Comparison of ENCODE assay signal across 12 mouse cellular contexts in genomic region chr11:96354801-96355311, GRCm38 (mm10). TPM values are rescaled to one million over a fixed set of nuclear protein-coding genes. Genes with fewer than 3 reads are reported as not detected.
A peak's percentile ranks its signal among the peaks of the same experiment; 100 is the strongest.
DNase-seq lines count a peak whose midpoint lies in the region; ATAC-seq and TF ChIP-seq lines count a peak whose summit lies in the region.
"Had no signal": no experiment of that assay in that cellular context is flagged by ENCODE, and none has a peak within 500 bp of the region (broad histone marks: within the 10 kb centered on the region; RNA-seq: fewer than 3 reads in every experiment).

No protein-coding gene starts in this region.

- no peak for TF ChIP-seq CTCF in layer of hippocampus, adult 2 months (conservative IDR thresholded peaks at IDR 0.05)

- H3K4me2 ChIP-seq in forebrain, embryonic 11.5 days (ENCODE audit: low read depth, low read length, severe bottlenecking): peak overlapping the region; percentile 44
- H3K4me2 ChIP-seq in forebrain, embryonic 14.5 days (ENCODE audit: low read length): no peak overlapping the region; the same call in 1 of the 2 replicates
- H3K4me2 ChIP-seq in lung, embryonic 16.5 days (ENCODE audit: low read depth, low read length): peak overlapping the region; percentile 65
- H3K4me2 ChIP-seq in intestine, embryonic 14.5 days (ENCODE audit: low read length): peak overlapping the region; percentile 83
- H3K4me2 ChIP-seq in neural tube, embryonic 15.5 days: peak overlapping the region; percentile 64

- DNase-seq in forebrain, embryonic 11.5 days (ENCODE audit: low spot score): no peak
- no peak for DNase-seq in forebrain, embryonic 14.5 days (ENCODE audit: low spot score)
- DNase-seq in lung, postnatal 4 days: no peak
- no peak for DNase-seq in intestine, embryonic 14.5 days (ENCODE audit: low spot score)
- no peak for DNase-seq in layer of hippocampus, adult 2 months (ENCODE audit: low spot score in 2 of 2)
- DNase-seq: cerebellum, adult 8-10 months; gastrocnemius, postnatal 36 days; thymus, postnatal 4 days had no signal

- H3K27me3 ChIP-seq in forebrain, embryonic 11.5 days (ENCODE audit: control insufficient read depth, insufficient read depth, low read length): peaks cover 83% of the 10 kb centered on the region
- H3K27me3 ChIP-seq in forebrain, embryonic 14.5 days (replicated peaks; ENCODE audit: control insufficient read depth, insufficient read depth, low read length): peaks cover 92% of the 10 kb centered on the region
- peaks cover 12% of the 10 kb centered on the region for H3K27me3 ChIP-seq in lung, embryonic 16.5 days (ENCODE audit: control insufficient read depth, insufficient read depth, low read depth, low read length)
- no peaks in the 10 kb centered on the region for H3K27me3 ChIP-seq in intestine, embryonic 14.5 days (replicated peaks; ENCODE audit: control insufficient read depth, insufficient read depth, low read length)
- no peaks in the 10 kb centered on the region for H3K27me3 ChIP-seq in neural tube, embryonic 15.5 days (replicated peaks)

- H3K9ac ChIP-seq in forebrain, embryonic 11.5 days (ENCODE audit: low read length): no peak overlapping the region; the same call in 1 of the 2 replicates
- H3K9ac ChIP-seq in forebrain, embryonic 14.5 days (ENCODE audit: low read length): no peak overlapping the region
- H3K9ac ChIP-seq in lung, embryonic 16.5 days (ENCODE audit: low read length): peak overlapping the region; percentile 74
- peak overlapping the region; percentile 87 for H3K9ac ChIP-seq in intestine, embryonic 14.5 days (ENCODE audit: low read length)
- H3K9ac ChIP-seq in neural tube, embryonic 15.5 days (replicated peaks): peak overlapping the region; percentile 83
- H3K9ac ChIP-seq: liver, embryonic 14.5 days had no signal

- peaks cover 7% of the 10 kb centered on the region; the same call in 1 of the 2 replicates for H3K4me1 ChIP-seq in forebrain, embryonic 11.5 days (replicated peaks; ENCODE audit: control insufficient read depth, insufficient read depth, low read length)
- H3K4me1 ChIP-seq in forebrain, embryonic 14.5 days (ENCODE audit: control insufficient read depth, insufficient read depth, low read length): no peaks in the 10 kb centered on the region
- peaks cover 15% of the 10 kb centered on the region for H3K4me1 ChIP-seq in lung, embryonic 16.5 days (replicated peaks; ENCODE audit: control insufficient read depth, insufficient read depth, low read length)
- H3K4me1 ChIP-seq in intestine, embryonic 14.5 days (replicated peaks; ENCODE audit: control insufficient read depth, insufficient read depth, low read length): peaks cover 20% of the 10 kb centered on the region
- H3K4me1 ChIP-seq in neural tube, embryonic 15.5 days: peaks cover 32% of the 10 kb centered on the region

- no peak overlapping the region for H3K27ac ChIP-seq in forebrain, embryonic 11.5 days (ENCODE audit: low read depth, low read length)
- H3K27ac ChIP-seq in forebrain, embryonic 14.5 days (ENCODE audit: low read depth, low read length): no peak overlapping the region
- peak overlapping the region; percentile 85 for H3K27ac ChIP-seq in lung, embryonic 16.5 days (ENCODE audit: low read length)
- peak overlapping the region; percentile 99 for H3K27ac ChIP-seq in intestine, embryonic 14.5 days (ENCODE audit: low read depth)
- H3K27ac ChIP-seq in neural tube, embryonic 15.5 days (replicated peaks): peak overlapping the region; percentile 99
- H3K27ac ChIP-seq in layer of hippocampus, adult 2 months: no peak overlapping the region
- H3K27ac ChIP-seq: liver, embryonic 14.5 days had no signal

- no peak for ATAC-seq in forebrain, embryonic 11.5 days (replicated peaks; ENCODE audit: low FRiP score)
- ATAC-seq in forebrain, embryonic 14.5 days: no peak
- no peak for ATAC-seq in lung, embryonic 16.5 days (ENCODE audit: low read depth)
- no peak for ATAC-seq in intestine, embryonic 14.5 days (replicated peaks; ENCODE audit: low FRiP score, low TSS enrichment, low read depth)
- no peak for ATAC-seq in neural tube, embryonic 15.5 days (ENCODE audit: low FRiP score)
- no peak for ATAC-seq in CD4-positive, CD25-positive, alpha-beta regulatory T cell, adult 4 months

- WGBS in forebrain, embryonic 11.5 days: 3% methylated on average over 9 of the region's 9 CpGs
- 4% methylated on average over 9 of the region's 9 CpGs for WGBS in forebrain, embryonic 14.5 days
- WGBS in lung, embryonic 16.5 days: 8% methylated on average over 9 of the region's 9 CpGs
- WGBS in intestine, embryonic 14.5 days: 6% methylated on average over 9 of the region's 9 CpGs
- 1% methylated on average over 9 of the region's 9 CpGs for WGBS in neural tube, embryonic 15.5 days

- H3K36me3 ChIP-seq in forebrain, embryonic 11.5 days (ENCODE audit: control insufficient read depth, insufficient read depth, low read length): no peaks in the 10 kb centered on the region
- no peaks in the 10 kb centered on the region for H3K36me3 ChIP-seq in forebrain, embryonic 14.5 days (ENCODE audit: control insufficient read depth, insufficient read depth, low read length)
- no peaks in the 10 kb centered on the region for H3K36me3 ChIP-seq in lung, embryonic 16.5 days (ENCODE audit: control insufficient read depth, insufficient read depth, low read length)
- peaks cover 8% of the 10 kb centered on the region; the same call in 1 of the 2 replicates for H3K36me3 ChIP-seq in intestine, embryonic 14.5 days (ENCODE audit: control insufficient read depth, insufficient read depth, low read length)
- no peaks in the 10 kb centered on the region for H3K36me3 ChIP-seq in neural tube, embryonic 15.5 days

- peak overlapping the region; percentile 11; the same call in 1 of the 2 replicates for H3K4me3 ChIP-seq in forebrain, embryonic 11.5 days (ENCODE audit: low read depth, low read length)
- H3K4me3 ChIP-seq in forebrain, embryonic 14.5 days (ENCODE audit: low read depth, low read length): no peak overlapping the region
- H3K4me3 ChIP-seq in lung, embryonic 16.5 days (ENCODE audit: low read length): peak overlapping the region; percentile 54
- peak overlapping the region; percentile 50 for H3K4me3 ChIP-seq in intestine, embryonic 14.5 days (ENCODE audit: low read depth, low read length)
- H3K4me3 ChIP-seq in neural tube, embryonic 15.5 days (replicated peaks): peak overlapping the region; percentile 64
- no peak overlapping the region for H3K4me3 ChIP-seq in layer of hippocampus, adult 2 months

- no peaks in the 10 kb centered on the region for H3K9me3 ChIP-seq in forebrain, embryonic 11.5 days (ENCODE audit: control insufficient read depth, low read length)
- H3K9me3 ChIP-seq in forebrain, embryonic 14.5 days (replicated peaks; ENCODE audit: control insufficient read depth, low read length): no peaks in the 10 kb centered on the region
- peaks cover 2% of the 10 kb centered on the region; the same call in 1 of the 2 replicates for H3K9me3 ChIP-seq in lung, embryonic 16.5 days (ENCODE audit: control insufficient read depth, low read length)
- no peaks in the 10 kb centered on the region for H3K9me3 ChIP-seq in intestine, embryonic 14.5 days (ENCODE audit: control insufficient read depth, low read length)
- no peaks in the 10 kb centered on the region for H3K9me3 ChIP-seq in neural tube, embryonic 15.5 days (replicated peaks)

RNA-seq across cellular contexts. Expression of gene Hoxb2, which starts 4.5 kb away (rescaled TPM):
- polyA plus RNA-seq in forebrain, embryonic 11.5 days (2014; fragmentation: Nextera tagmentation; extraction: Ambion mirVana): 0.12 TPM in 1 of 2 replicates, not detected in the other
- not detected in 2 replicates for polyA plus RNA-seq in forebrain, embryonic 14.5 days (2014; fragmentation: Nextera tagmentation; extraction: Ambion mirVana)
- polyA plus RNA-seq in lung, embryonic 16.5 days (2015; fragmentation: Nextera tagmentation; extraction: Ambion mirVana): 20.1 and 24.0 TPM in 2 replicates
- 22.9 and 27.9 TPM in 2 replicates for polyA plus RNA-seq in intestine, embryonic 14.5 days (2014; fragmentation: Nextera tagmentation; extraction: Ambion mirVana)
- 33.7 and 42.3 TPM in 2 replicates for polyA plus RNA-seq in neural tube, embryonic 15.5 days (2015; fragmentation: Nextera tagmentation; extraction: Ambion mirVana)
- polyA plus RNA-seq in CD4-positive, CD25-positive, alpha-beta regulatory T cell, adult 4 months (2017; shearing (Covaris generic)): under 1 TPM in 1 of 2 experiments, not detected in 1; 0.09 TPM
- not detected for total RNA-seq in layer of hippocampus, adult 2 months (2021)

RNA-seq across cellular contexts. Expression of gene Hoxb1, which starts 10.7 kb away (rescaled TPM):
- polyA plus RNA-seq in forebrain, embryonic 11.5 days (2014; fragmentation: Nextera tagmentation; extraction: Ambion mirVana): not detected in 2 replicates
- polyA plus RNA-seq in forebrain, embryonic 14.5 days (2014; fragmentation: Nextera tagmentation; extraction: Ambion mirVana): not detected in 2 replicates
- polyA plus RNA-seq in lung, embryonic 16.5 days (2015; fragmentation: Nextera tagmentation; extraction: Ambion mirVana): 0.18 TPM in 1 of 2 replicates, not detected in the other
- polyA plus RNA-seq in intestine, embryonic 14.5 days (2014; fragmentation: Nextera tagmentation; extraction: Ambion mirVana): 0.36 and 0.42 TPM in 2 replicates
- 0.38 and 0.65 TPM in 2 replicates for polyA plus RNA-seq in neural tube, embryonic 15.5 days (2015; fragmentation: Nextera tagmentation; extraction: Ambion mirVana)
- not detected for polyA plus RNA-seq in CD4-positive, CD25-positive, alpha-beta regulatory T cell, adult 4 months (2017; shearing (Covaris generic))
- not detected for total RNA-seq in layer of hippocampus, adult 2 months (2021)
- total RNA-seq: gastrocnemius, postnatal 36 days had no signal

RNA-seq across cellular contexts. Expression of gene Hoxb3, which starts 31.7 kb away (rescaled TPM):
- polyA plus RNA-seq in forebrain, embryonic 11.5 days (2014; fragmentation: Nextera tagmentation; extraction: Ambion mirVana): not detected in 2 replicates
- not detected in 2 replicates for polyA plus RNA-seq in forebrain, embryonic 14.5 days (2014; fragmentation: Nextera tagmentation; extraction: Ambion mirVana)
- 2.1 and 2.6 TPM in 2 replicates for polyA plus RNA-seq in lung, embryonic 16.5 days (2015; fragmentation: Nextera tagmentation; extraction: Ambion mirVana)
- 3.7 and 4.9 TPM in 2 replicates for polyA plus RNA-seq in intestine, embryonic 14.5 days (2014; fragmentation: Nextera tagmentation; extraction: Ambion mirVana)
- polyA plus RNA-seq in neural tube, embryonic 15.5 days (2015; fragmentation: Nextera tagmentation; extraction: Ambion mirVana): 8.0 and 12.6 TPM in 2 replicates
- polyA plus RNA-seq in CD4-positive, CD25-positive, alpha-beta regulatory T cell, adult 4 months (2017; shearing (Covaris generic)): under 1 TPM; 0.22 to 0.56 TPM
- not detected for total RNA-seq in layer of hippocampus, adult 2 months (2021)

RNA-seq across cellular contexts. Expression of gene Hoxb4, which starts 36.8 kb away (rescaled TPM):
- not detected in 2 replicates for polyA plus RNA-seq in forebrain, embryonic 11.5 days (2014; fragmentation: Nextera tagmentation; extraction: Ambion mirVana)
- polyA plus RNA-seq in forebrain, embryonic 14.5 days (2014; fragmentation: Nextera tagmentation; extraction: Ambion mirVana): not detected in 2 replicates
- 3.4 TPM in 2 replicates for polyA plus RNA-seq in lung, embryonic 16.5 days (2015; fragmentation: Nextera tagmentation; extraction: Ambion mirVana)
- polyA plus RNA-seq in intestine, embryonic 14.5 days (2014; fragmentation: Nextera tagmentation; extraction: Ambion mirVana): 3.5 and 3.8 TPM in 2 replicates
- 3.7 and 5.0 TPM in 2 replicates for polyA plus RNA-seq in neural tube, embryonic 15.5 days (2015; fragmentation: Nextera tagmentation; extraction: Ambion mirVana)
- polyA plus RNA-seq in CD4-positive, CD25-positive, alpha-beta regulatory T cell, adult 4 months (2017; shearing (Covaris generic)): 1 to 10 TPM; 1.9 to 2.5 TPM
- not detected for total RNA-seq in layer of hippocampus, adult 2 months (2021)

RNA-seq across cellular contexts. Expression of gene Hoxb5, which starts 51.7 kb away (rescaled TPM):
- polyA plus RNA-seq in forebrain, embryonic 11.5 days (2014; fragmentation: Nextera tagmentation; extraction: Ambion mirVana): 0.21 TPM in 1 of 2 replicates, not detected in the other
- 0.15 TPM in 1 of 2 replicates, not detected in the other for polyA plus RNA-seq in forebrain, embryonic 14.5 days (2014; fragmentation: Nextera tagmentation; extraction: Ambion mirVana)
- polyA plus RNA-seq in lung, embryonic 16.5 days (2015; fragmentation: Nextera tagmentation; extraction: Ambion mirVana): 39.2 and 46.6 TPM in 2 replicates
- polyA plus RNA-seq in intestine, embryonic 14.5 days (2014; fragmentation: Nextera tagmentation; extraction: Ambion mirVana): 49.6 and 51.6 TPM in 2 replicates
- polyA plus RNA-seq in neural tube, embryonic 15.5 days (2015; fragmentation: Nextera tagmentation; extraction: Ambion mirVana): 39.5 and 106 TPM in 2 replicates
- not detected for polyA plus RNA-seq in CD4-positive, CD25-positive, alpha-beta regulatory T cell, adult 4 months (2017; shearing (Covaris generic))
- not detected for total RNA-seq in layer of hippocampus, adult 2 months (2021)

Comparison
In these comparisons a context has a peak if more than half of its experiments do, and no peak if none do; other contexts are left out.
1. H3K4me3 ChIP-seq: peak in forebrain, embryonic 11.5 days (single experiment), lung, embryonic 16.5 days (single experiment), intestine, embryonic 14.5 days (single experiment) and neural tube, embryonic 15.5 days (single experiment); none in forebrain, embryonic 14.5 days (single experiment) and layer of hippocampus, adult 2 months (single experiment).
2. H3K27ac ChIP-seq: peak in lung, embryonic 16.5 days (single experiment), intestine, embryonic 14.5 days (single experiment) and neural tube, embryonic 15.5 days (single experiment); none in forebrain, embryonic 11.5 days (single experiment), forebrain, embryonic 14.5 days (single experiment) and layer of hippocampus, adult 2 months (single experiment).
3. H3K9ac ChIP-seq: peak in lung, embryonic 16.5 days (single experiment), intestine, embryonic 14.5 days (single experiment) and neural tube, embryonic 15.5 days (single experiment); none in forebrain, embryonic 11.5 days (single experiment) and forebrain, embryonic 14.5 days (single experiment).
4. RNA of gene Hoxb2, which starts 4.5 kb away (polyA plus RNA-seq): 33.7 to 42.3 TPM in neural tube, embryonic 15.5 days, 22.9 to 27.9 TPM in intestine, embryonic 14.5 days and 20.1 to 24.0 TPM in lung, embryonic 16.5 days; 0.09 TPM in CD4-positive, CD25-positive, alpha-beta regulatory T cell, adult 4 months, 0.12 TPM in forebrain, embryonic 11.5 days and not detected in forebrain, embryonic 14.5 days; every median in the first group is over 10 times any median in the second.